Mouse (Mus musculus) right cerebral cortex, postnatal 25 days (tissue): Measurements from ENCODE around the gene Bpifa6.
"Not testable (repeated sequence)": the region's sequence is repeated elsewhere in the genome, so short reads cannot be mapped to it uniquely, and the experiment has no call there.

Experiments used
- DNase-seq: peaks from one replicate; pipeline ENCODE4 v3.0.0; 2022

The Bpifa6 gene

GRCm38 (mm10) chr2:153974582-153974981 is at the start of gene Bpifa6:
TSS of gene Bpifa6 (plus strand) at chr2:153974945.
- DNase-seq, result no peak

GRCm38 (mm10) chr2:153929871-153930413 is 44.8 kb upstream of the Bpifa6 start:
- no peak for DNase-seq

GRCm38 (mm10) chr2:153931125-153931524 is 43.6 kb upstream of the Bpifa6 start:
- DNase-seq, result no peak

- DNase-seq, result no peak
Measured at GRCm38 (mm10) chr2:153933311-153933710, 41.4 kb upstream of the Bpifa6 start.

- no peak for DNase-seq
Measured at GRCm38 (mm10) chr2:153935348-153935747, 39.4 kb upstream of the Bpifa6 start.

GRCm38 (mm10) chr2:153937843-153938242 is 36.9 kb upstream of the Bpifa6 start, which contains the start of gene Bpifb4:
TSS of gene Bpifb4 (plus strand) at chr2:153938212.
- DNase-seq, result no peak

GRCm38 (mm10) chr2:153943537-153943936 is 31.2 kb upstream of the Bpifa6 start:
- DNase-seq, result peak; percentile 43

- DNase-seq, result no peak
Measured at GRCm38 (mm10) chr2:153944567-153944966, 30.2 kb upstream of the Bpifa6 start.

- DNase-seq, result peak; percentile 49
Measured at GRCm38 (mm10) chr2:153952897-153953296, 21.8 kb upstream of the Bpifa6 start.

GRCm38 (mm10) chr2:153953836-153954235 is 20.9 kb upstream of the Bpifa6 start:
- DNase-seq, result no peak

- peak; percentile 31 for DNase-seq
Measured at GRCm38 (mm10) chr2:153962821-153963331, 11.9 kb upstream of the Bpifa6 start.

- no peak for DNase-seq
Measured at GRCm38 (mm10) chr2:153963334-153963733, 11.4 kb upstream of the Bpifa6 start.

GRCm38 (mm10) chr2:153970221-153970620 is 4.5 kb upstream of the Bpifa6 start:
- DNase-seq, result no peak

GRCm38 (mm10) chr2:153995770-153996169 is 21.0 kb downstream of the Bpifa6 start:
- DNase-seq, result peak; percentile 30

- no peak for DNase-seq
Measured at GRCm38 (mm10) chr2:154000501-154000900, 25.8 kb downstream of the Bpifa6 start.

- no peak for DNase-seq
Measured at GRCm38 (mm10) chr2:154001056-154001455, 26.3 kb downstream of the Bpifa6 start.

- DNase-seq, result no peak
Measured at GRCm38 (mm10) chr2:154004456-154004855, 29.7 kb downstream of the Bpifa6 start.

GRCm38 (mm10) chr2:154005094-154005493 is 30.3 kb downstream of the Bpifa6 start:
- DNase-seq, result no peak

- no peak for DNase-seq
Measured at GRCm38 (mm10) chr2:154005734-154006133, 31.0 kb downstream of the Bpifa6 start.

- no peak for DNase-seq
Measured at GRCm38 (mm10) chr2:154006331-154006730, 31.6 kb downstream of the Bpifa6 start.

- DNase-seq, result no peak
Measured at GRCm38 (mm10) chr2:154007381-154007780, 32.6 kb downstream of the Bpifa6 start.

GRCm38 (mm10) chr2:154007965-154008364 is 33.2 kb downstream of the Bpifa6 start, which contains the start of gene Bpifa2:
TSS of gene Bpifa2 (plus strand) at chr2:154008265.
- DNase-seq, result no peak

- no peak for DNase-seq
Measured at GRCm38 (mm10) chr2:154017990-154018389, 43.2 kb downstream of the Bpifa6 start.

- DNase-seq, result not testable (repeated sequence)
Measured at GRCm38 (mm10) chr2:154024676-154025075, 49.9 kb downstream of the Bpifa6 start.

- no peak for DNase-seq
Measured at GRCm38 (mm10) chr2:154038932-154039331, 64.2 kb downstream of the Bpifa6 start.
